Mouse (Mus musculus) telencephalon, adult 2 months (tissue): Measurements from ENCODE around the gene Pde6c.
A peak's percentile ranks its signal among the peaks of the same experiment; 100 is the strongest.

Source experiments
- DNase-seq: peaks from one replicate; pipeline ENCODE4 v3.0.0-alpha.2; 2011; ENCODE audit warnings: low read depth, low spot score

The Pde6c gene

GRCm38 (mm10) chr19:38143540-38144271 is 11.1 kb downstream of the Pde6c start:
- no peak for DNase-seq

GRCm38 (mm10) chr19:38156243-38156642 is 23.7 kb downstream of the Pde6c start:
- DNase-seq = no peak

- no peak for DNase-seq
Measured at GRCm38 (mm10) chr19:38161648-38162354, 29.2 kb downstream of the Pde6c start.

GRCm38 (mm10) chr19:38164633-38165032 is 32.1 kb downstream of the Pde6c start:
- no peak for DNase-seq

- DNase-seq = no peak
Measured at GRCm38 (mm10) chr19:38179675-38180074, 47.1 kb downstream of the Pde6c start.

- DNase-seq = no peak
Measured at GRCm38 (mm10) chr19:38186631-38187344, 54.2 kb downstream of the Pde6c start.

- peak; percentile 62 for DNase-seq
Measured at GRCm38 (mm10) chr19:38187345-38187680, 54.7 kb downstream of the Pde6c start.

GRCm38 (mm10) chr19:38190606-38191005 is 58.0 kb downstream of the Pde6c start:
- DNase-seq = no peak

GRCm38 (mm10) chr19:38191446-38191845 is 58.9 kb downstream of the Pde6c start:
- DNase-seq = no peak

GRCm38 (mm10) chr19:38195245-38195644 is 62.7 kb downstream of the Pde6c start:
- DNase-seq = no peak

GRCm38 (mm10) chr19:38198731-38199130 is 66.2 kb downstream of the Pde6c start:
- DNase-seq = no peak

- DNase-seq = no peak
Measured at GRCm38 (mm10) chr19:38206669-38207068, 74.1 kb downstream of the Pde6c start.

GRCm38 (mm10) chr19:38217696-38218095 is 85.1 kb downstream of the Pde6c start:
- no peak for DNase-seq

GRCm38 (mm10) chr19:38223356-38223904 is 90.8 kb downstream of the Pde6c start:
- DNase-seq = no peak

- peak; percentile 94 for DNase-seq
Measured at GRCm38 (mm10) chr19:38223905-38224684, 91.5 kb downstream of the Pde6c start, which contains the start of gene Fra10ac1. Fra10ac1 (minus strand) TSS chr19:38224156.

GRCm38 (mm10) chr19:38224685-38225060 is 92.1 kb downstream of the Pde6c start:
- peak; percentile 75 for DNase-seq

- DNase-seq = no peak
Measured at GRCm38 (mm10) chr19:38228699-38229098, 96.1 kb downstream of the Pde6c start.

GRCm38 (mm10) chr19:38232087-38232486 is 99.5 kb downstream of the Pde6c start:
- no peak for DNase-seq

- DNase-seq = no peak
Measured at GRCm38 (mm10) chr19:38232516-38232915, 99.9 kb downstream of the Pde6c start.
